Mouse (Mus musculus) myocyte (in vitro differentiated cells): ENCODE data around the gene Sms. TPM values are rescaled to one million over a fixed set of nuclear protein-coding genes. Genes with fewer than 3 reads are reported as not detected.

Source experiments
- H3K27me3 ChIP-seq: one replicate; pipeline ENCODE4 v1.6.1; 2011; ENCODE audit not compliant: control insufficient read depth, insufficient read depth, insufficient read length
- H3K36me3 ChIP-seq: one replicate; pipeline ENCODE4 v1.6.1; 2011; ENCODE audit not compliant: control insufficient read depth, insufficient read depth
- H3K4me2 ChIP-seq: one replicate; pipeline ENCODE4 v1.6.1; 2011; ENCODE audit warnings: low read depth, control low read depth
- H3K4me3 ChIP-seq: one replicate; pipeline ENCODE4 v1.5.1; 2011; ENCODE audit warnings: mild to moderate bottlenecking, control low read depth, moderate library complexity
- H3K79me2 ChIP-seq: one replicate; pipeline ENCODE4 v1.6.1; 2011; ENCODE audit not compliant: control insufficient read depth, insufficient read depth
- H3ac ChIP-seq: one replicate; pipeline ENCODE4 v1.6.1; 2011; ENCODE audit not compliant: control insufficient read depth, insufficient read length
- CEBPB ChIP-seq: IDR thresholded peaks from 2 replicates; pipeline ENCODE4 v1.6.1; 2011; ENCODE audit warnings: mild to moderate bottlenecking, moderate library complexity; ENCODE audit not compliant: poor library complexity, insufficient read depth, severe bottlenecking
- E2F4 ChIP-seq: IDR thresholded peaks from one replicate; pipeline ENCODE4 v1.6.1; 2011; ENCODE audit warnings: mild to moderate bottlenecking, control low read depth, moderate library complexity; ENCODE audit not compliant: insufficient read depth
- MAX ChIP-seq: IDR thresholded peaks from one replicate; pipeline ENCODE4 v1.6.1; 2011; ENCODE audit warnings: low read depth, mild to moderate bottlenecking, control low read depth
- MYOD1 ChIP-seq, 3 experiments: IDR thresholded peaks; one replicate each; pipeline ENCODE4 v1.6.1; 2011; ENCODE audit warnings: control low read depth in 2 of 3, low read depth in 2 of 3, mild to moderate bottlenecking in 2 of 3, moderate library complexity in 1 of 3; ENCODE audit not compliant: insufficient read length in 2 of 3, control insufficient read depth in 1 of 3
- MYOG ChIP-seq, 3 experiments: IDR thresholded peaks; one replicate each; pipeline ENCODE4 v1.6.1; 2011; ENCODE audit warnings: control low read depth in 2 of 3, low read depth in 2 of 3, mild to moderate bottlenecking in 2 of 3; ENCODE audit not compliant: insufficient read length in 2 of 3, control insufficient read depth in 1 of 3, insufficient read depth in 1 of 3
- POLR2A ChIP-seq: IDR thresholded peaks from one replicate; pipeline ENCODE4 v1.6.1; 2011; ENCODE audit warnings: low read depth, mild to moderate bottlenecking, control low read depth, moderate library complexity; ENCODE audit not compliant: insufficient read length
- POLR2AphosphoS2 ChIP-seq: IDR thresholded peaks from one replicate; pipeline ENCODE4 v1.6.1; 2011; ENCODE audit warnings: low read depth, control low read depth; ENCODE audit not compliant: insufficient read length
- REST ChIP-seq: IDR thresholded peaks from one replicate; pipeline ENCODE4 v1.6.1; 2011; ENCODE audit warnings: mild to moderate bottlenecking, control low read depth, moderate library complexity; ENCODE audit not compliant: insufficient read depth, insufficient read length
- SRF ChIP-seq: IDR thresholded peaks from one replicate; pipeline ENCODE4 v1.6.1; 2011; ENCODE audit warnings: low read depth; ENCODE audit not compliant: control insufficient read depth, insufficient read length
- TCF12 ChIP-seq: IDR thresholded peaks from one replicate; pipeline ENCODE4 v1.6.1; 2011; ENCODE audit warnings: mild to moderate bottlenecking, control low read depth; ENCODE audit not compliant: poor library complexity, insufficient read depth, severe bottlenecking
- TCF3 ChIP-seq: IDR thresholded peaks from one replicate; pipeline ENCODE4 v1.6.1; 2011; ENCODE audit warnings: low read depth, control low read depth; ENCODE audit not compliant: insufficient read length
- USF1 ChIP-seq: IDR thresholded peaks from one replicate; pipeline ENCODE4 v1.6.1; 2011; ENCODE audit warnings: low read depth, mild to moderate bottlenecking, control low read depth, moderate library complexity
- polyA plus RNA-seq: library from polyadenylated mRNA; unstranded; fragments of >200 nt; fragmentation: generic; extraction: Trizol; gene quantifications from one replicate; pipeline ENCODE4 v1.2.1, GENCODE M21; 2012; ENCODE audit warnings: missing spikeins

Gene Sms
- polyA plus RNA-seq, 1 experiment = 36.0 TPM

DNA sequence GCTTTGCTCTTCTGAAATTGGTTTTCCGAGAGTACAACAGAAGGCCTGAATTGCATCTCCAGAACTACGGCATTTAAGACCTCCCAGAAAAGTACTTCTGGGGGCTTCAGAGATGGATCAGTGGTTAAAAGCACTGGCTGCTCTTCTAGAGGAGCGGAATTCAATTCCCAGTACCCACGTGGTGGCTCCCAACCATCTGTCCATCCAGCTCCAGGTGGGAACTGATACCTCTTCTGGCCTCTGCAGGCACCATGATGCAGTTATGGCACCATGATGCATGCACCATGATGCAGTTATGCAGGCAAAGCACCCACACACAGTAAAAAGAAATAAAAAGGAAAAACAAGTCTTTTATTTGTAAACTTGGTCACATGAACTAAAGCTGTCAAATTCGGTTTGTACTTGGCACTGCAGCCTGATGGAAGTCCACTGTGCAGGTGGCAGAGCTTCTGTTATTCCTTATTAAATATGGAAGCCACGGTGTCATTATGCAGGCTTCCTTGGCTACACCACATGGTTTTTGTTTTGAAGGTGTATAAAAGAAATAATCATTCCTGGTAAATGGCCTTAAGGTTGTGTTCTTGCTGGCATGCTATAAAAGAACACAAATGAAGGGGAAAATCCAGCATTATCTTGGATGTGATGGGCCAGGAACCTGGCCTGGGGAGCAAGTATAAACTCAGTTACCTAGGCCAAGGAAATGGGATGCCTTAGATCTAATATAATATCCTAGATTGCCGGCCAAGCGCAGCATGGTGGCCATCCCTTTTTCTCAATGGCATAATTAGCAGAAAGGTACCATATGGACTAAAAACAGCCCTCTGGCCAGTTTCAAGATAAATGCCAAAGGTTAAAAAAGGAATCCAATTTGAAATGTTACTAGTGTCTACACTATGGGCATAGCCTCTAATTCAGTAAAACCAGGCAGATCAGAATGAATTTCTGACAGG lies 20.1 kb downstream of the Sms start:
- Histone ChIP-seq H3ac (no peak overlapping the region), H3K4me2 (no peak overlapping the region), H3K4me3 (no peak overlapping the region), H3K36me3 (no peaks in the 10 kb centered on the region), H3K79me2 (peaks cover 35% of the 10 kb centered on the region), H3K27me3 (no peaks in the 10 kb centered on the region)
- TF ChIP-seq MYOD1 (IDR thresholded peaks at IDR 0.05; ENCODE audit: control insufficient read depth in 1 of 3, insufficient read length in 2 of 3, low read depth in 2 of 3) = no peak
- no peak for TF ChIP-seq USF1
- TF ChIP-seq POLR2AphosphoS2 = no peak
- TF ChIP-seq MAX = no peak
- no peak for TF ChIP-seq CEBPB
- no peak for TF ChIP-seq E2F4
- no peak for TF ChIP-seq SRF
- no peak for TF ChIP-seq MYOG (IDR thresholded peaks at IDR 0.05; ENCODE audit: control insufficient read depth in 1 of 3, insufficient read depth in 1 of 3, insufficient read length in 2 of 3, low read depth in 2 of 3)
- TF ChIP-seq TCF12 = no peak
- TF ChIP-seq POLR2A = no peak
- TF ChIP-seq REST = no peak
- no peak for TF ChIP-seq TCF3

DNA sequence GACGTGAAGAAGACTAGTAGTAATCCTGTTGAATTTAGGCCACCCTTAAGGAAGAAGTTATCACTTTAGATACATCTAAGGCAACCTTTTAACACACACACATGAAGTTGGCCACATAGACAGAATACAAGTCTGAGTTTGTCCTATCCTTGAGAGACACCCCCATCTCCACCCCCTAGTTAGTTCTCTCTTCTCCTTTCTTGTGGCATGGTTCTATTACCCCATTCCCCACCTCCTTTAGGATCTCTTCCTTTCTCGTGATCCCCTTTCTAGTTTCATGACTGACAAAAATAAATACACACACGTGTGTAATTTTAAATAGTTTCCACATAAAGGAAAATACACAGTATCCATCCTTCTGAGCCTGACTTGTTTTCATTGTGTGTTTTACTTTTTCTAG lies 23.3 kb downstream of the Sms start:
- Histone ChIP-seq H3K27me3 (no peaks in the 10 kb centered on the region), H3ac (no peak overlapping the region), H3K36me3 (no peaks in the 10 kb centered on the region), H3K4me2 (no peak overlapping the region), H3K79me2 (peaks cover 18% of the 10 kb centered on the region), H3K4me3 (no peak overlapping the region)
- TF ChIP-seq TCF3 (no peak), E2F4 (no peak), POLR2AphosphoS2 (no peak), SRF (no peak)

DNA sequence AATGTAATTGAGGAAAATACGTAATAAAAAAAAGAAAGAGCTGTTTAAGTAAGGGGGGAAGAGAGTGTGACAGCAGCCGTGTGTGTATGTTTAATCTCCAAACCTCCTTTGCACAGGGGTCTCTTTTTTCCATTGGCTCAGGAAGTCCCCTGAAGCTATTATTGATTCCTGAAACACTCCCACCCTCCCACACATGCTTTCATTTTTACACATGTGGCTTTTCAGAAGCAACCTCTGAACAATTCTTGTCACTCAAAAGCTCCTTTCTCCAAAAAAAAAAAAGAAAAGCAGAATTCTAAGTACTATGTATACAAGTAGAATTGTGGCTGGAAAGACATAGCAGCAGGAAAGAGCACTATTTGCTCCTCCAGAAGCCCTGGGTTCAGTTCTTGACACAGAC lies 24.0 kb downstream of the Sms start:
- no peak overlapping the region for H3K4me3 ChIP-seq
- no peaks in the 10 kb centered on the region for H3K27me3 ChIP-seq
- no peak overlapping the region for H3K4me2 ChIP-seq
- no peaks in the 10 kb centered on the region for H3K36me3 ChIP-seq
- peaks cover 10% of the 10 kb centered on the region for H3K79me2 ChIP-seq
- no peak for TF ChIP-seq TCF3
- no peak overlapping the region for H3ac ChIP-seq

DNA sequence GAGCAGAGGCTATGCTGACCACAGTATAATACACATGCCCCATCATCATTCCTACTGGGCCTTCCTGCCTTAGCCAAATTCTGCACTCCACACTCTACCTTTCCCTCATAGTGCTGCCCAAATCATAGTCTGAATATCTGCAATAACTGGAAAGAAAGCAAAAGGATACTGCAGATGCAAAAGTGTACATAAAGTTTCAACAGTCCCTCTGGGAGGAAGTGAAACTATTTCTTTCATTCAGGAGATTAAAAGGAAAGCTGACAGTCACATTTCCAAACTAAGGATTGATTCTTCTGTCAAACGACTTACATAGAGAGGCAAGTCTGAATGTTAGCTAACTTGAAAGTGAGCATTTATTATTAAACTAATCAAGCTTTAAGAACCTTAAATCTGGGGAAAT lies 26.1 kb downstream of the Sms start:
- H3K27me3 ChIP-seq = no peaks in the 10 kb centered on the region
- H3ac ChIP-seq = no peak overlapping the region
- H3K4me2 ChIP-seq = no peak overlapping the region
- no peaks in the 10 kb centered on the region for H3K36me3 ChIP-seq
- H3K4me3 ChIP-seq = no peak overlapping the region
- TF ChIP-seq REST (no peak), MYOG (IDR thresholded peaks at IDR 0.05; ENCODE audit: control insufficient read depth in 1 of 3, insufficient read depth in 1 of 3, insufficient read length in 2 of 3, low read depth in 2 of 3) (no peak), POLR2AphosphoS2 (no peak), CEBPB (no peak), MYOD1 (IDR thresholded peaks at IDR 0.05; ENCODE audit: control insufficient read depth in 1 of 3, insufficient read length in 2 of 3, low read depth in 2 of 3) (no peak), POLR2A (no peak), SRF (no peak), TCF12 (no peak), USF1 (no peak), TCF3 (no peak), E2F4 (no peak), MAX (no peak)
- H3K79me2 ChIP-seq = no peaks in the 10 kb centered on the region

DNA sequence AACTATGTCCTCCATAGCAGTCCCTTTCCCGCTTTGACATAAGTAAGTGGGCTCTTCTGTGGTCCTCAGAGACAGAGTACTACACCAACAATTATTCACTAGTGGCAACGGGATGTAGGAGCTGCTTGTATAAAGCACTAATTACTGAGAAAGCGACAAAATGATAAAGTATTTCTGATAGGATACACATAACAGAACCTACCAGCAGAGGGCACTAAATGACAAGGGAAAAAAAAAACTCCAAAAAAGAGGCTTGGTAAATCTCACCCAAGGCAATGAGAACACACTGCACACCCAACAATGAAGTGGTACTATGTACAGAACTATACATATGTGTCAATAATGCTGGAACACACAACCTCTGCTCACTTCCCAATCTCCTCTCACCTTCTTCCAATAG lies 29.4 kb downstream of the Sms start:
- Histone ChIP-seq H3K36me3 (no peaks in the 10 kb centered on the region), H3K4me3 (no peak overlapping the region), H3K27me3 (no peaks in the 10 kb centered on the region), H3K4me2 (no peak overlapping the region), H3K79me2 (no peaks in the 10 kb centered on the region), H3ac (no peak overlapping the region)
- TF ChIP-seq SRF = no peak
- TF ChIP-seq MAX = no peak
- no peak for TF ChIP-seq MYOG (IDR thresholded peaks at IDR 0.05; ENCODE audit: control insufficient read depth in 1 of 3, insufficient read depth in 1 of 3, insufficient read length in 2 of 3, low read depth in 2 of 3)
- no peak for TF ChIP-seq CEBPB
- no peak for TF ChIP-seq E2F4
